Mouse (Mus musculus): ENCODE data around the gene Omt2b.
A peak's percentile ranks its signal among the peaks of the same experiment; 100 is the strongest.
"Not testable (repeated sequence)": the region's sequence is repeated elsewhere in the genome, so short reads cannot be mapped to it uniquely, and the experiment has no call there.

Omt2b gene

GRCm38 (mm10) chr9:78327289-78327688, at the start of gene Omt2b:
Gene Omt2b (plus strand): TSS chr9:78327589.
- not testable (repeated sequence) for DNase-seq (ENCODE audit: inconsistent age in 2 of 2, low spot score in 1 of 2)

- peak; percentile 21 to 76 for DNase-seq (ENCODE audit: inconsistent age in 2 of 2, low spot score in 1 of 2)
Observed at GRCm38 (mm10) chr9:78282002-78282711, 45.2 kb upstream of the Omt2b start.

DNA sequence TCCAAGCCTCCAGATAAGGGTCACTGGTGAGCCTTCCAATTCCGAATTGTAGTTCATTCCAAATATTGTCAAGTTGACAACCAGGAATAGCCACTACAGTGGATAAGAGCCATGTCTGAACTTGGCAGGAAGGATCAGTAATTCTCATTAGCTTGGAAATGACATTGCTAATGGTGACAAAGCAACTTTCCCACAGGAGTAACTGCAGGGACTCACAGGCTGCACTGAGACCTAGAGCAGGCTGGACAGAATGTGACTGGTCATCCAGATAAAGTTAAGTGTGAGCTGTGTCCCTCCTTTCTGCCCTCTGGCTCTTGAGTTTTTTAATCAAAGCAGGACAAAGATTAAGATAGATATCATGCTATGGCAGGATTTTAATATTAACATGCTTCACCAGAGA, 38.3 kb upstream of the Omt2b start:
- not testable (repeated sequence) for DNase-seq (ENCODE audit: inconsistent age in 2 of 2, low spot score in 1 of 2)

DNA sequence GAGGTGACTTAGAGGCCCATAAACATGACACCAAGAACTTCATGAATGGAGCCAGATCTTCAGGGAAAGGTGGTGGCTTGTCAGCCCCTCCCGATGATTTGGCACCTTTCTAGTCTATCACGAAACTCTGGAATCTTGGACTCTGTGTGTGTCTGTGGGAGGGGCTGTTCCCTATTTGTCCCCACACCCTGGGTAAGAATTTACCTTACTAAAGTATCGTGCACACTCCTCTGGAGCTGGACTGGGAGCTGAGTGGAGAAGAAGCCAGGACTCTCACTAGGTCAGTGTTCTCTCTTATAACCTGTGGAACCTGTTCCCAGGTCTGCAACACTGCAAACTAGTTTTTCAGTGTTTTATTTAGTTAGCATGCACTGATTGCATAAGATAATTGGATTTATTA, 37.7 kb upstream of the Omt2b start, which contains the start of gene Gm10639:
Gene Gm10639 (plus strand): TSS at position 201 of the 400 bp plus-strand sequence.
- not testable (repeated sequence) for DNase-seq (ENCODE audit: inconsistent age in 2 of 2, low spot score in 1 of 2)

- not testable (repeated sequence) for DNase-seq (ENCODE audit: inconsistent age in 2 of 2, low spot score in 1 of 2)
Observed at GRCm38 (mm10) chr9:78292462-78292861, 34.9 kb upstream of the Omt2b start.

DNA sequence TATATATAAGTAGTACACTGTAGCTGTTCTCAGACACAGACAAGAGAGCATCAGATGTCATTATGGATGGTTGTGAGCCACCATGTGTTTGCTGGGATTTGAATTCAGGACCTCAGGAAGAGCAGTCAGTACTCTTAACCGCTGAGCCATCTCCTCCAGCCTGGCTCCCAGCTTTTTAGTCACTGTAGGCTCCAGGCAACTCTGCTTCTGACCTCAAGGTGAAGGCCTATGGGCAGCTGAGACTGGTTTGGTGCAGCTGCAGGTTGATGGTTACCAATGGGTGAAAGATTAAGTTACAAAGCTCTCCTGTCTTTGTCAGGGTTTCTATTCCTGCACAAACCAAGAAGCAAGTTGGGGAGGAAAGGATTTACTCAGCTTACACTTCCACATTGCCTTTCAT, 33.7 kb upstream of the Omt2b start:
- not testable (repeated sequence) for DNase-seq (ENCODE audit: inconsistent age in 2 of 2, low spot score in 1 of 2)

DNA sequence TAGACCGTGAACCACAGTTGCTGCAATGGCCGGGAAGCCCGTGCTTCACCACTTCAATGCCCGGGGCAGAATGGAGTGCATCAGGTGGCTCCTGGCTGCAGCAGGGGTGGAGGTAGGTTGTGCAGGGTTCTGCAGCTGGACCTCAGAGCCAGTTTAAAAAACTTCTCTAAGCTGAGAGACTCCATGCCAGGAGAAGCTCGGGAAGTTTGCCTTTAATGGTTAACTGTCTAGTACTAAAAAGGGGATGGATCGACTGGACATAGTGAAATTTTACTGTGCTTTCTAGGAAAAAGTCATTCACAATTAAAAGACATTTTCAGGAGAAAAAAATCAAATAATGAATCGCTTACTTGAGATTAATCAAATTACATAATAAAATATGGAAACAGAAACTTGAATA, 32.6 kb upstream of the Omt2b start:
- not testable (repeated sequence) for DNase-seq (ENCODE audit: inconsistent age in 2 of 2, low spot score in 1 of 2)

GRCm38 (mm10) chr9:78296089-78296488, 31.3 kb upstream of the Omt2b start:
- DNase-seq (ENCODE audit: inconsistent age in 2 of 2, low spot score in 1 of 2) = peak; percentile 26 to 67

DNA sequence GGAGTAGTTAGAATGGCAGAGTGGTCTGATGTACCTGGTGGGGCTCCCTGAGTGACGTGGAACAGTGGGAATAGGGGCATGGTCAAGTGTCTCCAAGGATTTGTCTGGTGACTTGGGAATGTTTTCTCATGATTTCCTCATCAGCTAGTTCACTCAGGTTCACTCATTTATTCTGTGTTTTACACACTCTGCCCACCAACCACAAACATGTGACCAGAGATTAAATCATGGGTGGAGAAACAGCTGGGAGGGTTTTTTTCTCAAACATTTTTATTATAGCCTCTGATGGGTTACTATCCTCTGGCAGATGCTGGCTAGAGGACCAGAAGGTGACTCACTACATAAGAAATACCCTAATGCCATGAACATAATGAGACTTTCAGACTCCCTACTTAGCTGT, 29.2 kb upstream of the Omt2b start:
- DNase-seq (ENCODE audit: inconsistent age in 2 of 2, low spot score in 1 of 2) = no peak

DNA sequence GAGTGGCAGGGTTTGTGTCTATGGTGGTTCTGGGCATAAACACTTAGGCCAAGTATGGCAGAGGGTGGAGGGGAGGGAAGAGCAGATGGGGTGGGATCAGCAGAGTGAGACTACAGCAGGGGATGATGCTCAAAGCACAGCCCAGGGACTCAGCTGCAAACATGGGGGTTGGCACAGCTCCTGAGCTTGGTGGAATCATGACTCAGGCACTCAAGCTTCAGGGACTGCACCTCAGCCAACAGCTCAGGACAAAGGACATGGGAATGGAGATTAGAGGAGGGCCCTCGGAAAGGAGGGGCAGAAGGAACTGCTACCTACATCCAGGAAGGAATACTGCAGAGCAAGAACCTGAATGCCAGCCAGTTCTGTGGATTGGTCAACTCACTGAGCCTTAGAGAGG, 28.2 kb upstream of the Omt2b start:
- DNase-seq (ENCODE audit: inconsistent age in 2 of 2, low spot score in 1 of 2) = not testable (repeated sequence)

GRCm38 (mm10) chr9:78308122-78308521, 19.3 kb upstream of the Omt2b start:
- DNase-seq (ENCODE audit: inconsistent age in 2 of 2, low spot score in 1 of 2) = not testable (repeated sequence)

DNA sequence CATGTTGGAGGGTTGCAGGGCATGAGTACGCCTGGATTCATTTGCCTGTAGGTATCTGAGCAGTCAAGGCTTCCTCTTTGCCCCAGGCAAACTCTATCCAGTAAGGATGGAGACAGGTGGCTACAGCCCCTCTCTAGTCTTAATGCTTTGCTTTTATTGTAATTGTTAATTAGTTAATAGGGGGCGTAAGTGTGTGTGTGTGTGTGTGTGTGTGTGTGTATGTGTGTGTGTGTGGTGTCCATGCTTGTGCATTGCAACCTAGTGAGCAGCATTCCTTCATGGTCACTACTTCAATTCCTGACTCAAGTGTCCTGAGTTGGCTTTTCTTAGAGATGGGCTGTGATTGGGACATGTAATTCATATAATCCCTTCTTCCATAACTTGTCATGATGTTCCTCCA, 12.7 kb upstream of the Omt2b start, which contains the start of gene Omt2a:
Gene Omt2a (minus strand): TSS at position 101 of the 400 bp plus-strand sequence.
- DNase-seq (ENCODE audit: inconsistent age in 2 of 2, low spot score in 1 of 2) = no peak

- peak; percentile 10 to 41 for DNase-seq (ENCODE audit: inconsistent age in 2 of 2, low spot score in 1 of 2)
Observed at GRCm38 (mm10) chr9:78319499-78319898, 7.9 kb upstream of the Omt2b start.

DNA sequence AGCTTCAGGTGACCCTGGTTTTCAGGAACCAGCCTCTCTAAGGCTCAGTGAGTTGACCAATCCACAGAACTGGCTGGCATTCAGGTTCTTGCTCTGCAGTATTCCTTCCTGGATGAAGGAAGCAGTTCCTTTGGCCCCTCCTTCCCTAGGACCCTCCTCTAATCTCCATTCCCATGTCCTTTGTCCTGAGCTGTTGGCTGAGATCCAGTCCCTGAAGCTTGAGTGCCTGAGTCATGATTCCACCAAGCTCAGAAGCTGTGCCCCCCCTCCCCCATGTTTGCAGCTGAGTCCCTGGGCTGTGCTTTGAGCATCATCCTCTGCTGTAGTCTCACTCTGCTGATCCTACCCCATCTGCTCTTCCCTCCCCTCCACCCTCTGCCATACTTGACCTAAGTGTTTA, 9.7 kb downstream of the Omt2b start:
- not testable (repeated sequence) for DNase-seq (ENCODE audit: inconsistent age in 2 of 2, low spot score in 1 of 2)

- DNase-seq (ENCODE audit: inconsistent age in 2 of 2, low spot score in 1 of 2) = peak; percentile 22 to 67
Observed at GRCm38 (mm10) chr9:78340324-78340723, 12.9 kb downstream of the Omt2b start.

GRCm38 (mm10) chr9:78342494-78342893, 15.1 kb downstream of the Omt2b start:
- not testable (repeated sequence) for DNase-seq (ENCODE audit: inconsistent age in 2 of 2, low spot score in 1 of 2)

DNA sequence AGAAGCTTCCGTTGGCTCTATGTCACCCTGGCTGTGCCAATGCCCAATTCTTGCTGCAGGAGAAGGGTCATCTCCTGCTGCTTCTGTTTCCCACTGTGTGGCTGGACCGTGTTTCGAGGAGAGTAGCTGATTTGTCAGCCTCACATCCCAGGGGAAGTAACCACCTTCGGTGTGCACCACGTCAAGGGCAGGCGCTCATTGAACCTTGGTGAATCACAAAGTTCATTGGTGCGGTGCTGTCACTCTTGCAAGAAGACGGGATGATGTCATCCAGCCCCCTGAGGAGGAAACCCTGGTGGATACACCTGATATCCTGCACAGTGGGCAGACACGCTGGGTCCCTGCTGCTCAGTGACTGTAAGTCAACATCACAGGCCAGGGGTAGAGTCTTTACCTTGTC, 15.7 kb downstream of the Omt2b start:
- DNase-seq (ENCODE audit: inconsistent age in 2 of 2, low spot score in 1 of 2) = not testable (repeated sequence)

DNA sequence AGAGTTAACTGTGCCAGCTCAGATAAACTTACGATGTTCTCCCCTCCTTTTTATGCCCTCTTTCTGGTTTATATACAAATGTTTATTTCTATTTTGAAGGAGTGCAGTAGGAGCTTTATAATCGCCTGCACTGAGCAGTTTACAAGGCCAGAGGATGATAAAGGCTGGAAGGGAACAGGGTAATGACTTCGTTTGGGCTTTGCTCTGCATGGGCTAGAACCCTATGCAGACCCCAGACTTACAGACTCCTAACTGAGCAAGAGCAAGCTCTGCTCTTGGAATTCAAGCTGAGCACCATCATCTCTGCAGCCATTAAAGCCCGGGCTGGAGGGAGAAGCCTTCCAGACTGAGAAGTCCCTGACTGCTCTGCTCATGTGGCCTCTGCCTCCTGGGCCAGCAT, 17.8 kb downstream of the Omt2b start:
- DNase-seq (ENCODE audit: inconsistent age in 2 of 2, low spot score in 1 of 2) = not testable (repeated sequence)

DNA sequence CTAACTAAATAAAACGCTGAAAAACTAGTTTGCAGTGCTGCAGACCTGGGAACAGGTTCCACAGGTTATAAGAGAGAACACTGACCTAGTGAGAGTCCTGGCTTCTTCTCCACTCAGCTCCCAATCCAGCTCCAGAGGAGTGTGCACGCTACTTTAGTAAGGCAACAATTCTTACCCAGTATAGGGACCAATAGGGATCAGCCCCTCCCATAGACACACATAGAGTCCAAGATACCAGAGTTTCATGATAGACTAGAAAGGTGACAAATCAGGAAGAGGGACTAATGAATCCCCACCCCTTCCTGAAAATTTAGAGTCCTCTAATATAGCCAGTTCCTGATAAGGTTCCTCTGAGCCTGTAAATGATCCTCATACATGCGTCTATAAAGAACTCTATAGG, 19.6 kb downstream of the Omt2b start:
- DNase-seq (ENCODE audit: inconsistent age in 2 of 2, low spot score in 1 of 2) = no peak

DNA sequence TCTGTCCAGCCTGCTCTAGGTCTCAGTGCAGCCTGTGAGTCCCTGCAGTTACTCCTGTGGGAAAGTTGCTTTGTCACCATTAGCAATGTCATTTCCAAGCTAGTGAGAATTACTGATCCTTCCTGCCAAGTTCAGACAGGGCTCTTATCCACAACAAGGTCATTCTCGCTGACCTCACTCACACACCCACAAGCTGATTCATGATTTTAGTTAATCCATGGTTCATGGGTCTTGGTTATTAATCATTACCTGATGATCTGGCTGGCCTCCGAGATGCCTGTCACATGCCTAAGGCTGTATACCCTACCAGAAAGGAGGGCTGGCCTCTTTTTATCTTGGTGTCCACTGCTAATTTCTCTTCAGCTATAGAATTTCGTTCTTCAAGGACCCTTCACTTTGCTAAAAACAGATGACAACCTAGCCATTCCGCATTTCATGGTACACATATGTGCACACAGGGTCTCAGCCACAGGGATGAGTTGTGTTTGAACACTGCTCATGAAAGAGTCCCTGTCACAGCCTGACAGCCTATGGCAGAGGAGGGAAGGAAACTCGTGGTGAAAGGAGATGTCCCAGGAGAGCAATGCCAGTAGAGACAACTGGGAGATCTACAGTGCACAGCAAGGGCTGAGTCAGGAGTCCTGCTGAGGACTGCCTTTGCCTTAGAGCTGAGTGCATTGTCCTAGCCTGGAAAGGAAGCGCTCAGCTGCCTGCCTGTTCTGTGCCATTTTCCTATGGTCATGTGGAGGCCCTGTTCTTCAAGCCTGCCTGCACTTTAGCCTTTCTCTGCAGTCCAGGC, 21.0 kb downstream of the Omt2b start:
- peak; percentile 40 to 88 for DNase-seq (ENCODE audit: inconsistent age in 2 of 2, low spot score in 1 of 2)

DNA sequence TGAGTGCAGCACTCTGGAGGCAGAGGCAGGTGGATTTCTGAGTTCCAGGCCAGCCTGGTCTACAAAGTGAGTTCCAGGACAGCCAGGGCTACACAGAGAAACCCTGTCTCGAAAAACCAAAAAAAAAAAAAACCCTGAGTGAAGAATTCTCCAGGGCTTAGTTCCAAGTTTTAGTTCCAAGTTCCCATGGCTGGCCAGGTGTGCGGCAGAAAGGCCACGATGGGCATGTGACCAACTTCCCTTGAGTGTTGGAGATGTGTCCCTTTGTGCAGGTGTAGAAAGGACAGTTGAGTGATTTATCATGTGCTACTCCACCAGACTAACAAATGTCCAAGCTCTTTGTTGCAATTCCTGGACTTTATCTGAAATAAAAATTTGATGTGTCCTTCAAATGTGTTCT, 21.8 kb downstream of the Omt2b start:
- not testable (repeated sequence) for DNase-seq (ENCODE audit: inconsistent age in 2 of 2, low spot score in 1 of 2)

DNA sequence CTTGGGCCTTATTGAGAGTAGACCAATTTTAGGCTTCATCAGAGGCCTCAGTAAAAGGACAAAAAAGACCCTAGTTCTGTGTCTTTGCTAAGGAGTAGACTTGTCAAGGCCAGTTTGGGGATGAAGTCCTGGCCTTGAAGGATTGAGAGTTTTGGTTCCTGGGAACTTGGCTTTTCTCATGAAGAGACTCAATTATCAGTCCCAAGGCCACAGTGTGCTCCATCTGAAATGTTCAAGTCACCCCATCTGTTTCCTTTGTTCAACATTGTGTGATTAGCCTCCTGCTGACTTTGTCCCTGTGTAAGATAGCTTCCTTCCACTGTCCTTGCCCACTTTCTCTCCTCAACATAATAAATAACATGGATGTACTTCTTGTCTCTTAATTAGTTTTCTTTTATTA, 22.6 kb downstream of the Omt2b start:
- DNase-seq (ENCODE audit: inconsistent age in 2 of 2, low spot score in 1 of 2) = not testable (repeated sequence)

All from adrenal gland, adult (tissue).